Mouse (Mus musculus) E14TG2a.4 (cell line): ENCODE results near the gene Yars2.
A peak's percentile ranks its signal among the peaks of the same experiment; 100 is the strongest.
"Not testable (repeated sequence)": the region's sequence is repeated elsewhere in the genome, so short reads cannot be mapped to it uniquely, and the experiment has no call there.

Experiments
- H3K27me3 ChIP-seq: 2 replicates; pipeline ENCODE4 v1.6.1; 2014; ENCODE audit warnings: low read length, control low read depth; ENCODE audit not compliant: insufficient read depth
- H3K36me3 ChIP-seq: 2 replicates; pipeline ENCODE4 v1.6.1; 2014; ENCODE audit warnings: low read length, control low read depth; ENCODE audit not compliant: insufficient read depth
- H3K4me1 ChIP-seq: replicated peaks from 2 replicates; pipeline ENCODE4 v1.6.1; 2014; ENCODE audit warnings: low read depth, low read length, control low read depth
- H3K4me3 ChIP-seq: replicated peaks from 2 replicates; pipeline ENCODE4 v1.5.1; 2014; ENCODE audit warnings: mild to moderate bottlenecking, low read length
- H3K9me3 ChIP-seq: 2 replicates; pipeline ENCODE4 v1.6.1; 2014; ENCODE audit warnings: low read length, control low read depth
- CTCF ChIP-seq: conservative IDR thresholded peaks from 2 replicates; pipeline ENCODE4 v1.5.1; 2014; ENCODE audit warnings: low read length
- NANOG ChIP-seq: IDR thresholded peaks from 2 replicates; pipeline ENCODE4 v1.6.1; 2014; ENCODE audit warnings: borderline replicate concordance, low read length, mixed read lengths
- POU5F1 ChIP-seq: IDR thresholded peaks from 2 replicates; pipeline ENCODE4 v1.6.1; 2014; ENCODE audit warnings: low read length, borderline replicate concordance

Yars2 gene

GRCm38 (mm10) chr16:16272978-16273377 lies 29.8 kb upstream of the Yars2 start:
- Histone ChIP-seq H3K9me3 (no peaks in the 10 kb centered on the region), H3K4me1 (peaks cover 12% of the 10 kb centered on the region), H3K4me3 (no peak overlapping the region), H3K27me3 (no peaks in the 10 kb centered on the region), H3K36me3 (peaks cover 29% of the 10 kb centered on the region)
- TF ChIP-seq CTCF (no peak), NANOG (no peak), POU5F1 (no peak)

GRCm38 (mm10) chr16:16273752-16274151 lies 29.0 kb upstream of the Yars2 start:
- Histone ChIP-seq H3K4me3 (no peak overlapping the region), H3K4me1 (peaks cover 12% of the 10 kb centered on the region), H3K9me3 (no peaks in the 10 kb centered on the region), H3K27me3 (no peaks in the 10 kb centered on the region), H3K36me3 (peaks cover 23% of the 10 kb centered on the region)
- TF ChIP-seq CTCF (no peak), NANOG (no peak), POU5F1 (no peak)

- no peaks in the 10 kb centered on the region for H3K9me3 ChIP-seq
- H3K4me3 ChIP-seq = peak overlapping the region; percentile 98
- peaks cover 34% of the 10 kb centered on the region for H3K4me1 ChIP-seq
- H3K27me3 ChIP-seq = no peaks in the 10 kb centered on the region
- peaks cover 40% of the 10 kb centered on the region for H3K36me3 ChIP-seq
- TF ChIP-seq NANOG (no peak), POU5F1 (no peak), CTCF (no peak)
Measured at GRCm38 (mm10) chr16:16303138-16303827, 518 bp downstream of the Yars2 start.

- Histone ChIP-seq H3K4me3 (peak overlapping the region; percentile 98), H3K4me1 (peaks cover 34% of the 10 kb centered on the region), H3K9me3 (no peaks in the 10 kb centered on the region), H3K36me3 (peaks cover 46% of the 10 kb centered on the region), H3K27me3 (no peaks in the 10 kb centered on the region)
- TF ChIP-seq CTCF = peak; percentile 41
- no peak for TF ChIP-seq POU5F1
Measured at GRCm38 (mm10) chr16:16303888-16304287, 1.1 kb downstream of the Yars2 start.

- Histone ChIP-seq H3K4me3 (no peak overlapping the region), H3K9me3 (no peaks in the 10 kb centered on the region), H3K4me1 (0 out of 2 replicates have a peak, but pooled peaks cover 2% of the 10 kb centered on the region), H3K36me3 (peaks cover 89% of the 10 kb centered on the region), H3K27me3 (no peaks in the 10 kb centered on the region)
- no peak for TF ChIP-seq POU5F1
- TF ChIP-seq CTCF = no peak
- no peak for TF ChIP-seq NANOG
Measured at GRCm38 (mm10) chr16:16311319-16311718, 8.6 kb downstream of the Yars2 start.

GRCm38 (mm10) chr16:16325775-16326336 lies 23.1 kb downstream of the Yars2 start:
- Histone ChIP-seq H3K4me1 (no peaks in the 10 kb centered on the region), H3K36me3 (peaks cover 85% of the 10 kb centered on the region), H3K27me3 (no peaks in the 10 kb centered on the region), H3K4me3 (no peak overlapping the region), H3K9me3 (no peaks in the 10 kb centered on the region)
- TF ChIP-seq NANOG (no peak), CTCF (no peak), POU5F1 (no peak)

GRCm38 (mm10) chr16:16346420-16346819 lies 43.7 kb downstream of the Yars2 start:
- peaks cover 42% of the 10 kb centered on the region for H3K36me3 ChIP-seq
- no peaks in the 10 kb centered on the region for H3K4me1 ChIP-seq
- no peaks in the 10 kb centered on the region for H3K27me3 ChIP-seq
- TF ChIP-seq CTCF (no peak), NANOG (no peak), POU5F1 (no peak)
- no peak overlapping the region for H3K4me3 ChIP-seq
- no peaks in the 10 kb centered on the region for H3K9me3 ChIP-seq

- peaks cover 16% of the 10 kb centered on the region for H3K4me1 ChIP-seq
- no peaks in the 10 kb centered on the region for H3K9me3 ChIP-seq
- no peak for TF ChIP-seq CTCF
- no peak for TF ChIP-seq POU5F1
- peaks cover 9% of the 10 kb centered on the region; the same call in 1 of the 2 replicates for H3K36me3 ChIP-seq
- H3K4me3 ChIP-seq = peak overlapping the region; percentile 97
- H3K27me3 ChIP-seq = no peaks in the 10 kb centered on the region
Measured at GRCm38 (mm10) chr16:16357908-16358307, 55.1 kb downstream of the Yars2 start.

GRCm38 (mm10) chr16:16358481-16359100 lies 55.8 kb downstream of the Yars2 start, which contains the start of gene Dnm1l:
Dnm1l (minus strand) TSS chr16:16358959.
- H3K4me3 ChIP-seq = peak within 1 kb of the TSS; percentile 97
- peaks cover 16% of the 10 kb centered on the region for H3K4me1 ChIP-seq
- TF ChIP-seq CTCF = no peak
- TF ChIP-seq POU5F1 = no peak
- no peak for TF ChIP-seq NANOG
- H3K27me3 ChIP-seq = no peaks in the 10 kb centered on the region
- peaks cover 2% of the 10 kb centered on the region; the same call in 1 of the 2 replicates for H3K36me3 ChIP-seq
- H3K9me3 ChIP-seq = no peaks in the 10 kb centered on the region

GRCm38 (mm10) chr16:16359101-16359482 lies 56.3 kb downstream of the Yars2 start:
- peaks cover 16% of the 10 kb centered on the region for H3K4me1 ChIP-seq
- H3K4me3 ChIP-seq = peak overlapping the region; percentile 97
- not testable (repeated sequence) for H3K27me3 ChIP-seq, H3K36me3 ChIP-seq, H3K9me3 ChIP-seq
